26 mouse cellular contexts compared by ENCODE assay signal in genomic region chr19:36682560-36682959, GRCm38 (mm10). TPM values are rescaled to one million over a fixed set of nuclear protein-coding genes. Genes with fewer than 3 reads are reported as not detected.
DNase-seq lines count a peak whose midpoint lies in the region; ATAC-seq and TF ChIP-seq lines count a peak whose summit lies in the region.
"Had no signal": no experiment of that assay in that cellular context is flagged by ENCODE, and none has a peak within 500 bp of the region (broad histone marks: within the 10 kb centered on the region; RNA-seq: fewer than 3 reads in every experiment).

No protein-coding gene starts in this region.

- TF ChIP-seq CTCF in bone marrow macrophage, adult 2 months (IDR thresholded peaks at IDR 0.05; ENCODE audit: low read depth, low read length) = no peak
- no peak for TF ChIP-seq CTCF in heart, postnatal 0 days (IDR thresholded peaks at IDR 0.05; ENCODE audit: low read depth)

- H3K27ac ChIP-seq in bone marrow macrophage, adult 2 months (ENCODE audit: insufficient read depth, low read depth, low read length) = peak overlapping the region; percentile 63
- peak overlapping the region; percentile 87 for H3K27ac ChIP-seq in heart, embryonic 10.5 days
- H3K27ac ChIP-seq in heart, postnatal 0 days (ENCODE audit: low read depth) = peak overlapping the region; percentile 94
- H3K27ac ChIP-seq: embryonic facial prominence, embryonic 13.5 days; forebrain, embryonic 10.5 days; hindbrain, embryonic 13.5 days; left cerebral cortex, adult 2 months; liver, embryonic 13.5 days had no signal

- H3K4me3 ChIP-seq in bone marrow macrophage, adult 2 months (ENCODE audit: insufficient read depth, low read length) = no peak overlapping the region
- H3K4me3 ChIP-seq in heart, embryonic 10.5 days = no peak overlapping the region
- no peak overlapping the region for H3K4me3 ChIP-seq in heart, postnatal 0 days (ENCODE audit: low read depth, low read length)
- H3K4me3 ChIP-seq: embryonic facial prominence, embryonic 13.5 days; forebrain, embryonic 10.5 days; hindbrain, embryonic 13.5 days; left cerebral cortex, adult 2 months; liver, embryonic 13.5 days had no signal

- intact Hi-C loops in heart, postnatal 25 days (cut with DNase I) = no loop called here

- no peak overlapping the region for H3K4me2 ChIP-seq in heart, postnatal 0 days (ENCODE audit: low read depth, low read length)
- H3K4me2 ChIP-seq: embryonic facial prominence, embryonic 13.5 days; hindbrain, embryonic 13.5 days; liver, embryonic 13.5 days; lung, embryonic 14.5 days had no signal

- peak; percentile 98 for DNase-seq in heart, adult 11 months
- no peak for DNase-seq in heart, postnatal 25 days (ENCODE audit: low spot score)
- DNase-seq in heart, embryonic 10.5 days (ENCODE audit: low spot score) = peak; percentile 91
- peak; percentile 93 for DNase-seq in heart, postnatal 0 days (ENCODE audit: low spot score)
- no peak for DNase-seq in adrenal gland, adult (ENCODE audit: inconsistent age in 2 of 2, low spot score in 1 of 2)
- DNase-seq in thymus, postnatal 10 days (ENCODE audit: low spot score in 2 of 2) = no peak
- DNase-seq: adrenal gland, adult 8-10 months; B cell, adult 2 months; cerebellum, adult 9-11 months; gastrocnemius, postnatal 36 days; kidney, adult 2 months; kidney, postnatal 25 days; left cerebral cortex, postnatal 4 days; liver, embryonic 13.5 days; lung, embryonic 14.5 days; lung, postnatal 4 days; retina, postnatal 1 day; right cerebral cortex, postnatal 4 days; thymus, postnatal 36 days had no signal

- peak; percentile 86 for ATAC-seq in heart, postnatal 0 days (ENCODE audit: insufficient read depth, low read depth)
- no peak for ATAC-seq in erythroid progenitor cell, adult 5-6 weeks (replicated peaks; ENCODE audit: low FRiP score, poor library complexity, severe bottlenecking)
- ATAC-seq: inflammation-experienced regulatory T-cells, adult 6 months had no signal

- H3K4me1 ChIP-seq in bone marrow macrophage, adult 2 months (ENCODE audit: control insufficient read depth, insufficient read depth, low read length) = peaks cover 33% of the 10 kb centered on the region
- H3K4me1 ChIP-seq in heart, embryonic 10.5 days = peaks cover 63% of the 10 kb centered on the region
- H3K4me1 ChIP-seq in heart, postnatal 0 days (ENCODE audit: control insufficient read depth, insufficient read depth) = peaks cover 69% of the 10 kb centered on the region

- 36% methylated on average over 2 of the region's 2 CpGs for WGBS in heart, embryonic 10.5 days
- 24% methylated on average over 2 of the region's 2 CpGs for WGBS in heart, postnatal 0 days

- H3K9ac ChIP-seq in heart, postnatal 0 days (replicated peaks; ENCODE audit: low read depth, low read length) = peak overlapping the region; percentile 34
- H3K9ac ChIP-seq: embryonic facial prominence, embryonic 13.5 days; hindbrain, embryonic 13.5 days; liver, embryonic 13.5 days; lung, embryonic 14.5 days had no signal

- no peaks in the 10 kb centered on the region for H3K36me3 ChIP-seq in heart, embryonic 10.5 days
- H3K36me3 ChIP-seq in heart, postnatal 0 days (replicated peaks; ENCODE audit: control insufficient read depth, insufficient read depth, low read length) = no peaks in the 10 kb centered on the region
- H3K36me3 ChIP-seq: embryonic facial prominence, embryonic 13.5 days; forebrain, embryonic 10.5 days; hindbrain, embryonic 13.5 days; liver, embryonic 13.5 days had no signal

- no peak for TF ChIP-seq POLR2A in bone marrow macrophage, adult 2 months (IDR thresholded peaks at IDR 0.05; ENCODE audit: borderline replicate concordance, low read depth, low read length)

- no peaks in the 10 kb centered on the region for H3K9me3 ChIP-seq in heart, embryonic 10.5 days
- H3K9me3 ChIP-seq in heart, postnatal 0 days (replicated peaks; ENCODE audit: control insufficient read depth, low read length) = no peaks in the 10 kb centered on the region
- H3K9me3 ChIP-seq: embryonic facial prominence, embryonic 13.5 days; forebrain, embryonic 10.5 days; hindbrain, embryonic 13.5 days; liver, embryonic 13.5 days had no signal

- H3K27me3 ChIP-seq in heart, embryonic 10.5 days (ENCODE audit: insufficient read depth, poor library complexity, severe bottlenecking) = no peaks in the 10 kb centered on the region
- no peaks in the 10 kb centered on the region for H3K27me3 ChIP-seq in heart, postnatal 0 days (ENCODE audit: control insufficient read depth, insufficient read depth, low read length)
- H3K27me3 ChIP-seq: embryonic facial prominence, embryonic 13.5 days; hindbrain, embryonic 13.5 days; liver, embryonic 13.5 days had no signal

- TF ChIP-seq EP300 in heart, postnatal 0 days (IDR thresholded peaks at IDR 0.05; ENCODE audit: low read depth) = peak; percentile 97

RNA-seq across cellular contexts. Expression of gene Ppp1r3c, which starts 53.9 kb away (rescaled TPM):
- total RNA-seq in heart, postnatal 25 days (2021) = 100 to 1,000 TPM in 1 of 2 experiments, 10 to 100 TPM in 1; 94.9 to 102 TPM
- not detected in 2 replicates for polyA plus RNA-seq in bone marrow macrophage, adult 2 months (2012; ENCODE audit: insufficient read depth, insufficient read length, missing spikeins)
- polyA plus RNA-seq in heart, embryonic 10.5 days (2016; fragmentation: Nextera tagmentation; extraction: Ambion mirVana) = 31.3 and 46.9 TPM in 2 replicates
- total RNA-seq in heart, postnatal 0 days (2014; rRNA removed; ENCODE audit: low replicate concordance) = 35.1 and 56.9 TPM in 2 replicates
- 39.0 and 44.6 TPM in 2 replicates for polyA plus RNA-seq in heart, postnatal 0 days (2015; fragmentation: Nextera tagmentation; extraction: Ambion mirVana)
- total RNA-seq in erythroid progenitor cell, adult 5-6 weeks (2015; ENCODE audit: low replicate concordance) = not detected in 2 replicates
- not detected in 2 replicates for total RNA-seq in erythroid progenitor cell, adult 5-6 weeks (2017; ENCODE audit: low replicate concordance)
- polyA plus RNA-seq: inflammation-experienced regulatory T-cells, adult 6 months had no signal

Comparison
In these comparisons a context has a peak if more than half of its experiments do, and no peak if none do; other contexts are left out.
1. DNase-seq: peak in heart, adult 11 months (single experiment), heart, embryonic 10.5 days (single experiment) and heart, postnatal 0 days (single experiment); none in heart, postnatal 25 days (single experiment), adrenal gland, adult (0 of 2) and thymus, postnatal 10 days (0 of 2).
2. RNA of gene Ppp1r3c, which starts 53.9 kb away (total RNA-seq): 94.9 to 102 TPM in heart, postnatal 25 days and 35.1 to 56.9 TPM in heart, postnatal 0 days; not detected in erythroid progenitor cell, adult 5-6 weeks; every median in the first group is over 10 times any median in the second.
3. Peak in every context shown above with its lines, with median percentiles within 50 percentile points of each other: H3K27ac ChIP-seq.